Mouse (Mus musculus): ENCODE data around the gene Tmem104. TPM values are rescaled to one million over a fixed set of nuclear protein-coding genes. Genes with fewer than 3 reads are reported as not detected.

Tmem104 gene
- polyA plus RNA-seq, 1 experiment = 21.6 TPM

GRCm38 (mm10) chr11:115278176-115278575 is 90.9 kb downstream of the Tmem104 start:
- DNase-seq = no peak
- WGBS = 69% methylated on average over 6 of the region's 6 CpGs
- H3K4me3 ChIP-seq (replicated peaks; ENCODE audit: extremely low read depth, low read depth, low read length) = no peak overlapping the region
- peaks cover 7% of the 10 kb centered on the region; the same call in 1 of the 2 replicates for H3K4me1 ChIP-seq (ENCODE audit: control insufficient read depth, insufficient read depth, low read length)
- no peak for TF ChIP-seq CTCF (IDR thresholded peaks at IDR 0.05; ENCODE audit: insufficient read depth, low read length)
- TF ChIP-seq POLR2A (IDR thresholded peaks at IDR 0.05; ENCODE audit: borderline replicate concordance, extremely low read depth, low read depth, low read length) = no peak

- no peak for DNase-seq
- Histone ChIP-seq H3K4me3 (replicated peaks; ENCODE audit: extremely low read depth, low read depth, low read length) (no peak overlapping the region), H3K4me1 (ENCODE audit: control insufficient read depth, insufficient read depth, low read length) (peaks cover 7% of the 10 kb centered on the region; the same call in 1 of the 2 replicates)
- no peak for TF ChIP-seq CTCF (IDR thresholded peaks at IDR 0.05; ENCODE audit: insufficient read depth, low read length)
- 70% methylated on average over 1 of the region's 1 CpGs for WGBS
Observed at GRCm38 (mm10) chr11:115279726-115280125, 92.4 kb downstream of the Tmem104 start.

- WGBS = 53% methylated on average over 8 of the region's 8 CpGs
- H3K4me1 ChIP-seq (ENCODE audit: control insufficient read depth, insufficient read depth, low read length) = peaks cover 2% of the 10 kb centered on the region; the same call in 1 of the 2 replicates
- H3K4me3 ChIP-seq (replicated peaks; ENCODE audit: extremely low read depth, low read depth, low read length) = no peak overlapping the region
- TF ChIP-seq CTCF (IDR thresholded peaks at IDR 0.05; ENCODE audit: insufficient read depth, low read length) (no peak), POLR2A (IDR thresholded peaks at IDR 0.05; ENCODE audit: borderline replicate concordance, extremely low read depth, low read depth, low read length) (no peak)
- DNase-seq = no peak
Observed at GRCm38 (mm10) chr11:115282295-115282694, 95.0 kb downstream of the Tmem104 start.

- Histone ChIP-seq H3K4me1 (ENCODE audit: control insufficient read depth, insufficient read depth, low read length) (no peaks in the 10 kb centered on the region), H3K4me3 (replicated peaks; ENCODE audit: extremely low read depth, low read depth, low read length) (no peak overlapping the region)
- DNase-seq = no peak
- 63% methylated on average over 8 of the region's 8 CpGs for WGBS
- no peak for TF ChIP-seq CTCF (IDR thresholded peaks at IDR 0.05; ENCODE audit: insufficient read depth, low read length)
Observed at GRCm38 (mm10) chr11:115282723-115283485, 95.6 kb downstream of the Tmem104 start.

- no peaks in the 10 kb centered on the region for H3K4me1 ChIP-seq (ENCODE audit: control insufficient read depth, insufficient read depth, low read length)
- WGBS = 70% methylated on average over 9 of the region's 9 CpGs
- DNase-seq = no peak
- TF ChIP-seq POLR2A (IDR thresholded peaks at IDR 0.05; ENCODE audit: borderline replicate concordance, extremely low read depth, low read depth, low read length) (no peak), CTCF (IDR thresholded peaks at IDR 0.05; ENCODE audit: insufficient read depth, low read length) (no peak)
- no peak overlapping the region for H3K4me3 ChIP-seq (replicated peaks; ENCODE audit: extremely low read depth, low read depth, low read length)
Observed at GRCm38 (mm10) chr11:115283486-115283765, 96.1 kb downstream of the Tmem104 start.

GRCm38 (mm10) chr11:115283891-115284620 is 96.8 kb downstream of the Tmem104 start:
- H3K4me3 ChIP-seq (replicated peaks; ENCODE audit: extremely low read depth, low read depth, low read length) = no peak overlapping the region
- TF ChIP-seq POLR2A (IDR thresholded peaks at IDR 0.05; ENCODE audit: borderline replicate concordance, extremely low read depth, low read depth, low read length) (no peak), CTCF (IDR thresholded peaks at IDR 0.05; ENCODE audit: insufficient read depth, low read length) (no peak)
- DNase-seq = no peak
- no peaks in the 10 kb centered on the region for H3K4me1 ChIP-seq (ENCODE audit: control insufficient read depth, insufficient read depth, low read length)
- 83% methylated on average over 12 of the region's 12 CpGs for WGBS

GRCm38 (mm10) chr11:115285282-115285681 is 98.0 kb downstream of the Tmem104 start:
- 40% methylated on average over 4 of the region's 4 CpGs for WGBS

GRCm38 (mm10) chr11:115286201-115286993 is 99.1 kb downstream of the Tmem104 start:
- DNase-seq = no peak
- 67% methylated on average over 19 of the region's 19 CpGs for WGBS
- TF ChIP-seq POLR2A (IDR thresholded peaks at IDR 0.05; ENCODE audit: borderline replicate concordance, extremely low read depth, low read depth, low read length) (no peak), CTCF (IDR thresholded peaks at IDR 0.05; ENCODE audit: insufficient read depth, low read length) (no peak)

More at GRCm38 (mm10) chr11:115285282-115285681, 98.0 kb downstream of the Tmem104 start:
- H3K4me1 ChIP-seq (ENCODE audit: control insufficient read depth, insufficient read depth, low read length) = no peaks in the 10 kb centered on the region
- DNase-seq = no peak
- H3K4me3 ChIP-seq (replicated peaks; ENCODE audit: extremely low read depth, low read depth, low read length) = no peak overlapping the region
- no peak for TF ChIP-seq POLR2A (IDR thresholded peaks at IDR 0.05; ENCODE audit: borderline replicate concordance, extremely low read depth, low read depth, low read length)
- no peak for TF ChIP-seq CTCF (IDR thresholded peaks at IDR 0.05; ENCODE audit: insufficient read depth, low read length)

GRCm38 (mm10) chr11:115287386-115287785 is 100.1 kb downstream of the Tmem104 start:
- no peak for DNase-seq
- TF ChIP-seq CTCF (IDR thresholded peaks at IDR 0.05; ENCODE audit: insufficient read depth, low read length) (no peak), POLR2A (IDR thresholded peaks at IDR 0.05; ENCODE audit: borderline replicate concordance, extremely low read depth, low read depth, low read length) (no peak)
- Histone ChIP-seq H3K4me3 (replicated peaks; ENCODE audit: extremely low read depth, low read depth, low read length) (no peak overlapping the region), H3K4me1 (ENCODE audit: control insufficient read depth, insufficient read depth, low read length) (peaks cover 3% of the 10 kb centered on the region)
- WGBS = 76% methylated on average over 5 of the region's 5 CpGs

More at GRCm38 (mm10) chr11:115286201-115286993, 99.1 kb downstream of the Tmem104 start:
- Histone ChIP-seq H3K4me1 (ENCODE audit: control insufficient read depth, insufficient read depth, low read length) (peaks cover 3% of the 10 kb centered on the region), H3K4me3 (replicated peaks; ENCODE audit: extremely low read depth, low read depth, low read length) (no peak overlapping the region)
